Mouse (Mus musculus) liver, postnatal 0 days (tissue): ENCODE results near the gene Tomm22.

ENCODE experiments used
- CTCF ChIP-seq: sonication (generic); IDR thresholded peaks from 2 replicates; pipeline ENCODE4 v1.5.1; 2016; ENCODE audit warnings: antibody characterized with exemption, low read depth
- EP300 ChIP-seq: IDR thresholded peaks from 2 replicates; pipeline ENCODE4 v1.6.1; 2016; ENCODE audit warnings: antibody characterized with exemption, low read depth, mild to moderate bottlenecking

GRCm38 (mm10) chr15:79697558-79698187 is 27.0 kb downstream of the Tomm22 start:
- TF ChIP-seq CTCF (no peak), EP300 (no peak)
